Mouse (Mus musculus) thymus, adult 2 months (tissue): ENCODE measurements around the gene Kdm4b. TPM values are rescaled to one million over a fixed set of nuclear protein-coding genes. Genes with fewer than 3 reads are reported as not detected.

Experiments used
- DNase-seq: peaks from one replicate; pipeline ENCODE4 v3.0.0; 2021
- H3K27ac ChIP-seq: fragments of 200-500 bp; 2 replicates; pipeline ENCODE4 v1.5.1; 2012; ENCODE audit warnings: low read length, control low read depth; ENCODE audit not compliant: control insufficient read depth, insufficient read depth
- H3K27me3 ChIP-seq: fragments of 200-500 bp; 2 replicates; pipeline ENCODE4 v1.6.1; 2012; ENCODE audit warnings: mild to moderate bottlenecking, low read length, moderate library complexity, mixed read lengths; ENCODE audit not compliant: control insufficient read depth, insufficient read depth
- H3K36me3 ChIP-seq: fragments of 200-500 bp; 2 replicates; pipeline ENCODE4 v1.6.1; 2012; ENCODE audit warnings: mild to moderate bottlenecking, low read length, moderate library complexity; ENCODE audit not compliant: control insufficient read depth, insufficient read depth
- H3K4me1 ChIP-seq: fragments of 200-500 bp; replicated peaks from 2 replicates; pipeline ENCODE4 v1.6.1; 2012; ENCODE audit warnings: low read length; ENCODE audit not compliant: control insufficient read depth, insufficient read depth
- H3K4me3 ChIP-seq: fragments of 200-500 bp; 2 replicates; pipeline ENCODE4 v1.5.1; 2012; ENCODE audit warnings: mild to moderate bottlenecking, low read length, control low read depth, moderate library complexity; ENCODE audit not compliant: control insufficient read depth, insufficient read depth
- CTCF ChIP-seq: fragments of 200-500 bp; IDR thresholded peaks from 2 replicates; pipeline ENCODE4 v1.5.1; 2012; ENCODE audit warnings: mild to moderate bottlenecking, control low read depth, low read length, moderate library complexity, borderline replicate concordance; ENCODE audit not compliant: control insufficient read depth, poor library complexity, insufficient read depth; ENCODE audit errors: extremely low read depth
- POLR2A ChIP-seq: fragments of 200-500 bp; IDR thresholded peaks from 2 replicates; pipeline ENCODE4 v1.6.1; 2012; ENCODE audit warnings: mild to moderate bottlenecking, low read length, control low read depth, moderate library complexity; ENCODE audit not compliant: control insufficient read depth, poor library complexity, insufficient read depth; ENCODE audit errors: extremely low read depth
- WGBS: fragments of 180-500 bp; shearing (Covaris S2); methylation state at CpG from one replicate; pipeline ENCODE4 v1.1.7; 2018; 5-methylcytosine and 5-hydroxymethylcytosine counted together
- polyA plus RNA-seq: library from polyadenylated mRNA; depleted of rRNA; stranded (reverse); fragments of >200 nt; gene quantifications from 2 replicates; pipeline ENCODE4 v1.2.3, GENCODE M21; 2012; rRNA removed

Gene Kdm4b
- polyA plus RNA-seq, 1 experiment: 94.1 TPM

DNA sequence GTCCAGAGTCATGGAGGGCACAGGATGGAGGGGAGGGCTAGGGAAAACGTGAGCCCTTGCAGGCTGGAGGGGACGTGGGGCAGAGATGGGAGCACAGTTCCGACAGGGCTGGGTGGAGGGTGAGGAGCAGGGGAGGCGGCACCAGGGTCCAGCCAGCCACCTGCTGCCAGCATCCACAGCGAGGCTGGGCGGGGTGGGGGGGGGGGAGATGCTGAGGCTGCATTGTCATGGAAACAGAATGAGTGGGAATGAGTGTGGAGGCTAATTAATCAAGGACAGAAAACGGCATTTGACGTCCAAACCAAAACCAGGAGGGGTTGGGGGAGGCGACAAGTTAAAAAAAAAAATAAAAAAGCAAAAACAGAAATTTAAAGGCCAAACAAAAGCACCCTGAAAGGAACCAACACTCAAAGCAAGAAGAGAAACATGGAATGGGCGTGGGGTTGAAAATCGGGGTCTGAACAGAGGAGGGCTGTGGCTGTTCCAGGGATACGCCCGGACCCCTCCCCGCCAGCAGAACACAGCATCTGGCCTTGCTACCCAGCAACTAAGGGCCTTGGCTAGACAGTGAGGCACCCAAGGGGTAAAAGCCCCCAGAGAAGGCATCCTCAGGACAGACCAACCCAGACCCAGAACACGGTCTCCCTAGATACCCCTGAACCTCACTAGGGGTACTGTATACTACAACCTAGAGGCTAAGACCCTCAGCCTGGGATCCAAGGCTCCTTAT is 114.0 kb downstream of the Kdm4b start:
- TF ChIP-seq CTCF (no peak), POLR2A (no peak)
- peaks cover 37% of the 10 kb centered on the region for H3K4me1 ChIP-seq
- H3K27me3 ChIP-seq: no peaks in the 10 kb centered on the region
- H3K36me3 ChIP-seq: peaks cover 4% of the 10 kb centered on the region
- no peak overlapping the region for H3K27ac ChIP-seq
- no peak for DNase-seq
- H3K4me3 ChIP-seq: no peak overlapping the region
- 94% methylated on average over 15 of the region's 15 CpGs for WGBS

GRCm38 (mm10) chr17:56442316-56442715 is 116.5 kb downstream of the Kdm4b start:
- TF ChIP-seq POLR2A (no peak), CTCF (no peak)
- 74% methylated on average over 6 of the region's 6 CpGs for WGBS
- no peak overlapping the region for H3K4me3 ChIP-seq
- no peaks in the 10 kb centered on the region for H3K27me3 ChIP-seq
- no peak for DNase-seq
- H3K4me1 ChIP-seq: peaks cover 43% of the 10 kb centered on the region
- no peak overlapping the region for H3K27ac ChIP-seq
- no peaks in the 10 kb centered on the region for H3K36me3 ChIP-seq

- DNase-seq: peak; percentile 42
- whole genome bisulfite sequencing: 5% methylated on average over 5 of the region's 5 CpGs
- Histone ChIP-seq H3K4me3 (no peak overlapping the region), H3K27ac (peak overlapping the region; percentile 41; the same call in 1 of the 2 replicates), H3K36me3 (no peaks in the 10 kb centered on the region), H3K27me3 (no peaks in the 10 kb centered on the region), H3K4me1 (peaks cover 43% of the 10 kb centered on the region)
- no peak for TF ChIP-seq POLR2A
These were observed 117.5 kb downstream of the Kdm4b start for GRCm38 (mm10) chr17:56443341-56443795.

GRCm38 (mm10) chr17:56444771-56445170 is 118.9 kb downstream of the Kdm4b start:
- Histone ChIP-seq H3K4me3 (no peak overlapping the region), H3K36me3 (no peaks in the 10 kb centered on the region), H3K27ac (peak overlapping the region; percentile 77), H3K4me1 (peaks cover 43% of the 10 kb centered on the region), H3K27me3 (no peaks in the 10 kb centered on the region)
- TF ChIP-seq POLR2A: no peak
- no peak for TF ChIP-seq CTCF
- DNase-seq: peak; percentile 35
- WGBS: 17% methylated on average over 3 of the region's 3 CpGs

DNA sequence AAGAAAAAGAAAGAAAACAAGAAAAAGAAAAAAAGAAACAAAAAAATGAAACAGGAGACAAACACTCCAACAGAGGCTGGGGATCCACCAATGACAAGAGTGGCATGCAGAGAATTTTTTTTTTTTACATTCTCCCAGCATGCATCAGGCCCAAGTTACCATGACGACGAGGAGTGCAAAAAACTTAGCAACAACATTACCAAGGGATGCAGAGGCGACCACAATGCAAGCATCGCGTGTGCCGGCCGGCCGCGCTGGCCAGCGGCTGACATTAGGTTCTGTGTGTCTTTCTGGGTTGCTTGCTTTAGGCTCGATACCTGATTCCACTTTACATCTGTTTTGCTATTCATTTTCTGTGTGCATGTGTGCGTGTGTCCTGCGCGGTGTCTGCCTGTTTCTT is 119.5 kb downstream of the Kdm4b start:
- WGBS: 79% methylated on average over 14 of the region's 14 CpGs
- no peak for DNase-seq
- Histone ChIP-seq H3K27me3 (no peaks in the 10 kb centered on the region), H3K36me3 (no peaks in the 10 kb centered on the region), H3K27ac (peak overlapping the region; percentile 77; the same call in 1 of the 2 replicates), H3K4me1 (peaks cover 43% of the 10 kb centered on the region), H3K4me3 (no peak overlapping the region)
- TF ChIP-seq POLR2A (no peak), CTCF (no peak)

DNA sequence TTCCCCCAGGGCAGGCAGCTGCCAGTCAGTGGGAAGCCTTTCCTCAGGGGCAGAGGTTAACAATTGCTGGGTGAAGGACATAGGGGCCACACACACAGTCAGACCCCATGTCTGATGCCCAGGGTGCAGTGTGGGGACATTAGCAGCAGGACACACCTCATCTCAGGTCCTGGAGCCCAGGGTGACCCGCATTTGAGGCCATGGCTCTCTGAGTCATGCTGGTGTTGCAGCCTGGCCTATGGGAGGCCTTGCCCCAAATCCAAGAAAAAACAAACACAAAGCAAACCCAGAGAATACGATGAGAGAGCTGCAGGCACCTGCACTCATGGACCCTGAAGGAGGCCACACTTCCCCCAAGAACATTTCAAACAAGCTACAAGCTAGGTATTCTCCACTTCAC is 121.9 kb downstream of the Kdm4b start:
- DNase-seq: no peak
- no peak for TF ChIP-seq CTCF
- TF ChIP-seq POLR2A: no peak
- 95% methylated on average over 2 of the region's 2 CpGs for WGBS
- Histone ChIP-seq H3K27me3 (no peaks in the 10 kb centered on the region), H3K4me3 (no peak overlapping the region), H3K4me1 (peaks cover 28% of the 10 kb centered on the region), H3K27ac (no peak overlapping the region), H3K36me3 (0 out of 2 replicates have a peak, but pooled peaks cover 3% of the 10 kb centered on the region)

Other genes with a start within 250 kb of the Kdm4b start
- 80.6 and 83.3 TPM in 2 replicates for gene Hdgfl2, start 246.4 kb upstream of the Kdm4b start, polyA plus RNA-seq
- 16.7 and 29.0 TPM in 2 replicates for gene Plin4, start 216.3 kb upstream of the Kdm4b start, polyA plus RNA-seq
- 6.2 and 11.7 TPM in 2 replicates for gene Plin5, start 208.5 kb upstream of the Kdm4b start, polyA plus RNA-seq
- 23.5 and 27.0 TPM in 2 replicates for gene Lrg1, start 204.1 kb upstream of the Kdm4b start, polyA plus RNA-seq
- 3.8 and 4.9 TPM in 2 replicates for gene Sema6b, start 185.7 kb upstream of the Kdm4b start, polyA plus RNA-seq
- gene Tnfaip8l1, start 163.6 kb upstream of the Kdm4b start, polyA plus RNA-seq: 21.6 and 26.8 TPM in 2 replicates
- 57.4 and 62.3 TPM in 2 replicates for gene Mydgf, start 142.1 kb upstream of the Kdm4b start, polyA plus RNA-seq
- 85.6 and 95.2 TPM in 2 replicates for gene Dpp9, start 107.2 kb upstream of the Kdm4b start, polyA plus RNA-seq
- gene Fem1a, start 69.3 kb upstream of the Kdm4b start, polyA plus RNA-seq: 43.1 and 45.2 TPM in 2 replicates
- 21.6 and 23.1 TPM in 2 replicates for gene Ticam1, start 49.3 kb upstream of the Kdm4b start, polyA plus RNA-seq
- 29.3 and 33.0 TPM in 2 replicates for gene Plin3, start 33.2 kb upstream of the Kdm4b start, polyA plus RNA-seq
- not detected in 2 replicates for gene Arrdc5, start 25.8 kb upstream of the Kdm4b start, polyA plus RNA-seq
- 154 and 258 TPM in 2 replicates for gene Uhrf1, start 22.7 kb upstream of the Kdm4b start, polyA plus RNA-seq
- gene Ptprs, start 150.4 kb downstream of the Kdm4b start, polyA plus RNA-seq: 235 and 305 TPM in 2 replicates
- 0.67 TPM in 1 of 2 replicates, not detected in the other for gene Znrf4, start 186.4 kb downstream of the Kdm4b start, polyA plus RNA-seq
- 10.6 and 13.1 TPM in 2 replicates for gene Gm20219, start 228.3 kb downstream of the Kdm4b start, polyA plus RNA-seq